Mouse (Mus musculus) heart, postnatal 0 days (tissue): ENCODE data around the gene Rec114. TPM values are rescaled to one million over a fixed set of nuclear protein-coding genes. Genes with fewer than 3 reads are reported as not detected.

Experiments used
- ATAC-seq: fragments of 200-750 bp; cut with Nextera tagmentation; 2 replicates; pipeline ENCODE4 v1.8.0; 2017; ENCODE audit warnings: low read depth, moderate number of reproducible peaks, moderate library complexity; ENCODE audit not compliant: insufficient read depth
- DNase-seq: peaks from one replicate; pipeline ENCODE4 v3.0.0-alpha.2; 2016; ENCODE audit warnings: low spot score
- H3K27ac ChIP-seq: fragments of 300-500 bp; sonication (generic); 2 replicates; pipeline ENCODE4 v1.5.1; 2014; ENCODE audit warnings: low read depth, mild to moderate bottlenecking
- H3K27me3 ChIP-seq: fragments of 300-500 bp; sonication (generic); 2 replicates; pipeline ENCODE4 v1.6.1; 2014; ENCODE audit warnings: low read length, mixed read lengths; ENCODE audit not compliant: control insufficient read depth, insufficient read depth
- H3K36me3 ChIP-seq: fragments of 300-500 bp; sonication (generic); replicated peaks from 2 replicates; pipeline ENCODE4 v1.6.1; 2014; ENCODE audit warnings: low read length, mixed read lengths; ENCODE audit not compliant: control insufficient read depth, insufficient read depth
- H3K4me1 ChIP-seq: fragments of 300-500 bp; sonication (generic); 2 replicates; pipeline ENCODE4 v1.6.1; 2014; ENCODE audit warnings: antibody characterized with exemption; ENCODE audit not compliant: control insufficient read depth, insufficient read depth
- H3K4me2 ChIP-seq: fragments of 300-500 bp; sonication (generic); 2 replicates; pipeline ENCODE4 v1.6.1; 2014; ENCODE audit warnings: low read depth, mild to moderate bottlenecking, low read length, moderate library complexity
- H3K4me3 ChIP-seq: fragments of 300-500 bp; sonication (generic); 2 replicates; pipeline ENCODE4 v1.5.1; 2014; ENCODE audit warnings: low read depth, low read length
- H3K9ac ChIP-seq: fragments of 300-500 bp; sonication (generic); replicated peaks from 2 replicates; pipeline ENCODE4 v1.6.1; 2014; ENCODE audit warnings: low read depth, low read length, mixed read lengths
- H3K9me3 ChIP-seq: fragments of 300-500 bp; sonication (generic); replicated peaks from 2 replicates; pipeline ENCODE4 v1.6.1; 2016; ENCODE audit warnings: low read length; ENCODE audit not compliant: control insufficient read depth
- CTCF ChIP-seq: IDR thresholded peaks from 2 replicates; pipeline ENCODE4 v1.5.1; 2016; ENCODE audit warnings: antibody characterized with exemption, control low read depth, low read depth
- EP300 ChIP-seq: IDR thresholded peaks from 2 replicates; pipeline ENCODE4 v1.6.1; 2016; ENCODE audit warnings: antibody characterized with exemption, low read depth
- WGBS: fragments of 180-500 bp; shearing (Covaris S2); extraction: QIAGEN DNeasy Blood & Tissue Kit; methylation state at CpG from one replicate; pipeline ENCODE4 v1.1.7; 2014; 5-methylcytosine and 5-hydroxymethylcytosine counted together
- polyA plus RNA-seq: library from polyadenylated mRNA; unstranded; fragments of >200 nt; fragmentation: Nextera tagmentation; extraction: Ambion mirVana; gene quantifications from 2 replicates; pipeline ENCODE4 v1.2.1, GENCODE M21; 2015
- total RNA-seq: library from RNA; depleted of rRNA; stranded (reverse); fragments of >200 nt; gene quantifications from 2 replicates; pipeline ENCODE4 v1.2.3, GENCODE M21; 2014; ENCODE audit warnings: low replicate concordance

The Rec114 gene
- total and polyA plus RNA-seq, 2 experiments from 2014 or later, result 3.6 TPM; not detected in 1

- TF ChIP-seq EP300 (no peak), CTCF (no peak)
- Histone ChIP-seq H3K9ac (no peak overlapping the region), H3K27ac (no peak overlapping the region), H3K27me3 (no peaks in the 10 kb centered on the region), H3K4me1 (peaks cover 14% of the 10 kb centered on the region; the same call in 1 of the 2 replicates), H3K36me3 (no peaks in the 10 kb centered on the region), H3K4me3 (no peak overlapping the region), H3K4me2 (no peak overlapping the region), H3K9me3 (no peaks in the 10 kb centered on the region)
- ATAC-seq (no peak; the same call in 1 of the 2 replicates), DNase-seq (peak; percentile 42)
- WGBS, result 16% methylated on average over 4 of the region's 4 CpGs
These were observed 71.3 kb downstream of the Rec114 start for GRCm38 (mm10) chr9:58672474-58672873.

DNA sequence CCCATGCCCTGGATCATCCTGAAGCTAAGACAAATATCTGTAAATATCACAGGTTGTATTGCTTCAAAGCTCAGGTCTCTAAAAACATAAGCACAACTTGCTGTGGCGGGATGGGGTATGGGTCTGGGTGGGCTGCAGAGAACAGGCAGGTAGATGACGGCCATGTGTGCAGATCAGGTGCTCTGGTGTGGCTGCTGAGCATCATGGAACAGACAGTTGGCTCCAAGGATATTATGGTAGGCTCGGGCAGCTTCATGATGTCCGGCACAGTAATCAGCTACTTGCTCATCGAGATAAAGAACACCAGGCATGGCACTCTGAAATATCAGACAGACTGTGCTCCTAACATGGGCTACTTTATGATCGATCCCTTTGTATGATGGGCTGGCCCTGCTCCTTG, 73.9 kb downstream of the Rec114 start:
- no peak overlapping the region for H3K9ac ChIP-seq
- DNase-seq (no peak), ATAC-seq (no peak)
- no peaks in the 10 kb centered on the region for H3K27me3 ChIP-seq
- no peak overlapping the region for H3K27ac ChIP-seq
- H3K4me2 ChIP-seq, result no peak overlapping the region
- peaks cover 18% of the 10 kb centered on the region for H3K36me3 ChIP-seq
- TF ChIP-seq EP300, result no peak
- no peak for TF ChIP-seq CTCF
- no peaks in the 10 kb centered on the region for H3K9me3 ChIP-seq
- H3K4me1 ChIP-seq, result peaks cover 14% of the 10 kb centered on the region; the same call in 1 of the 2 replicates
- 75% methylated on average over 6 of the region's 6 CpGs for WGBS
- H3K4me3 ChIP-seq, result no peak overlapping the region

DNA sequence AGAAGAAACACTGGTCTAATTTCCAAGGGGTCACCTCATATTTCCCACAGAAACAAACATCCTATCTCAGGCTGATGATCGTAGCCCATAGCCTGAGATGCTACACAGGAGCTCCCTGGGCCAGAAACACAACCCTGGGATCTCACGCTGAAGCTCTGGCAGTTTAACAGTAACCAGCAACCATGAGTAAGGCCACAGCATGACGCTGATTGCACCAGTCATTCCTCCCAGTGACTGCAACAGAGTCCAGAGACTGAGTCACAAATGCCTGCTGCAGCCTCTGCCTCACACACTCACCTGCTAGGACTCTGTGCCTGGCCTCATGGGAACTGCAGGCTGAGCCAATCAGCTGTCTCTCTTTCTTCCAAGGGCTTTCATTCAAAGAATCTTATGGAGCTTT, 74.7 kb downstream of the Rec114 start:
- H3K27ac ChIP-seq, result no peak overlapping the region; the same call in 1 of the 2 replicates

GRCm38 (mm10) chr9:58668171-58668570, 75.6 kb downstream of the Rec114 start:
- DNase-seq (no peak), ATAC-seq (peak; percentile 44; the same call in 1 of the 2 replicates)
- Histone ChIP-seq H3K4me1 (peaks cover 14% of the 10 kb centered on the region; the same call in 1 of the 2 replicates), H3K27ac (no peak overlapping the region), H3K9me3 (no peaks in the 10 kb centered on the region), H3K36me3 (peaks cover 25% of the 10 kb centered on the region), H3K27me3 (no peaks in the 10 kb centered on the region), H3K9ac (no peak overlapping the region), H3K4me2 (no peak overlapping the region), H3K4me3 (no peak overlapping the region)
- TF ChIP-seq CTCF (no peak), EP300 (no peak)
- 42% methylated on average over 3 of the region's 3 CpGs for WGBS

More for the DNA sequence above, 74.7 kb downstream of the Rec114 start:
- Histone ChIP-seq H3K27me3 (no peaks in the 10 kb centered on the region), H3K36me3 (peaks cover 22% of the 10 kb centered on the region), H3K9me3 (no peaks in the 10 kb centered on the region), H3K9ac (no peak overlapping the region), H3K4me2 (no peak overlapping the region), H3K4me1 (peaks cover 14% of the 10 kb centered on the region; the same call in 1 of the 2 replicates), H3K4me3 (no peak overlapping the region)
- 52% methylated on average over 3 of the region's 3 CpGs for WGBS
- no peak; the same call in 1 of the 2 replicates for ATAC-seq
- DNase-seq, result no peak
- TF ChIP-seq EP300 (no peak), CTCF (no peak)

GRCm38 (mm10) chr9:58667244-58667643, 76.5 kb downstream of the Rec114 start:
- H3K4me1 ChIP-seq, result peaks cover 14% of the 10 kb centered on the region; the same call in 1 of the 2 replicates
- H3K27ac ChIP-seq, result no peak overlapping the region
- DNase-seq (no peak), ATAC-seq (no peak)
- H3K36me3 ChIP-seq, result peaks cover 33% of the 10 kb centered on the region
- H3K9ac ChIP-seq, result no peak overlapping the region
- TF ChIP-seq EP300, result no peak
- no peak for TF ChIP-seq CTCF
- no peak overlapping the region for H3K4me2 ChIP-seq
- H3K9me3 ChIP-seq, result no peaks in the 10 kb centered on the region
- H3K27me3 ChIP-seq, result no peaks in the 10 kb centered on the region
- no peak overlapping the region for H3K4me3 ChIP-seq
- 90% methylated on average over 9 of the region's 9 CpGs for WGBS

- H3K4me1 ChIP-seq, result peaks cover 14% of the 10 kb centered on the region; the same call in 1 of the 2 replicates
- peaks cover 35% of the 10 kb centered on the region for H3K36me3 ChIP-seq
- H3K4me2 ChIP-seq, result no peak overlapping the region
- H3K27ac ChIP-seq, result no peak overlapping the region
- TF ChIP-seq CTCF (no peak), EP300 (no peak)
- H3K4me3 ChIP-seq, result no peak overlapping the region
- no peaks in the 10 kb centered on the region for H3K9me3 ChIP-seq
- no peaks in the 10 kb centered on the region for H3K27me3 ChIP-seq
- whole genome bisulfite sequencing, result 67% methylated on average over 9 of the region's 9 CpGs
- DNase-seq (no peak), ATAC-seq (no peak)
- H3K9ac ChIP-seq, result no peak overlapping the region
These were observed 77.6 kb downstream of the Rec114 start for GRCm38 (mm10) chr9:58666191-58666590.
